Mouse (Mus musculus) CD4-positive, CD25-positive, alpha-beta regulatory T cell, adult 4 months (primary cell): ENCODE measurements around the gene Ccnl2. TPM values are rescaled to one million over a fixed set of nuclear protein-coding genes. Genes with fewer than 3 reads are reported as not detected.

Experiments
- ATAC-seq: one replicate; pipeline ENCODE4 v1.8.0; 2017
- polyA plus RNA-seq, 2 experiments: library from polyadenylated mRNA; unstranded; fragments of 100-300 nt; shearing (Covaris generic); gene quantifications; one replicate each; pipeline ENCODE4 v1.2.1; 2017

Ccnl2 gene
- polyA plus RNA-seq, 2 experiments from 2014 or later: 99.1 to 124 TPM

DNA sequence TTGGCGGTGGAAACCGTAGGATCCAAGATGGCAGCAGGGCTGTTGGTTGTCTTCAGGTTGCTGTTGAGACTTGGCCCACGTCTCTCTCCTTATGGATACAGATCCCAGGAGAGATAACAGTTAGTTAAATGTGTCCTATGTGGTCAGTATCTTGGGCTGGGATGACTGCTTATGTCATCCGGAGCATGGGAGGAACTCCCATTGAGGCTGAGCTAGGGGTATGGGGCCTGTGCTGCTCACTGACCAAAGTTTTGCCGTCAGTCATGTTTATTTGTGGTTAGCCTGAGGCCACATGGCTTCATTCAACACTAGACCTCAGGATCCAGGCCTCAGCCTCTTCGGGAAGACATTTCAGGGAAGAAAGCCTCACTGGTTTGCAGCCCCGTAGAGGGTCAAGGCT, 59.1 kb downstream of the Ccnl2 start:
- no peak for ATAC-seq

Other genes with a start within 250 kb of the Ccnl2 start
- gene Slc35e2, start 211.1 kb upstream of the Ccnl2 start, polyA plus RNA-seq: 1 to 10 TPM; 9.1 to 9.7 TPM
- 100 to 1,000 TPM; 121 to 144 TPM for gene Cdk11b, start 187.6 kb upstream of the Ccnl2 start, polyA plus RNA-seq
- gene Gm10563, start 167.1 kb upstream of the Ccnl2 start, polyA plus RNA-seq: not detected
- not detected for gene Mmp23, start 159.1 kb upstream of the Ccnl2 start, polyA plus RNA-seq
- gene Mib2, start 143.3 kb upstream of the Ccnl2 start, polyA plus RNA-seq: 1 to 10 TPM; 4.8 to 5.1 TPM
- 1 to 10 TPM in 1 of 2 experiments, under 1 TPM in 1; 0.59 to 1.4 TPM for gene Fndc10, start 118.1 kb upstream of the Ccnl2 start, polyA plus RNA-seq
- gene Ssu72, start 107.7 kb upstream of the Ccnl2 start, polyA plus RNA-seq: 100 to 1,000 TPM; 153 to 164 TPM
- gene Tmem240, start 77.7 kb upstream of the Ccnl2 start, polyA plus RNA-seq: under 1 TPM in 1 of 2 experiments, not detected in 1; 0.24 TPM
- 10 to 100 TPM; 22.9 to 32.9 TPM for gene Atad3a, start 51.4 kb upstream of the Ccnl2 start, polyA plus RNA-seq
- gene Vwa1, start 37.8 kb upstream of the Ccnl2 start, polyA plus RNA-seq: under 1 TPM in 1 of 2 experiments, not detected in 1; 0.23 TPM
- gene Tmem88b, start 26.6 kb upstream of the Ccnl2 start, polyA plus RNA-seq: not detected
- not detected for gene Ankrd65, start 22.1 kb upstream of the Ccnl2 start, polyA plus RNA-seq
- 100 to 1,000 TPM; 117 to 130 TPM for gene Mrpl20, start 9.6 kb upstream of the Ccnl2 start, polyA plus RNA-seq
- gene Aurkaip1, start 18.8 kb downstream of the Ccnl2 start, polyA plus RNA-seq: 100 to 1,000 TPM; 167 to 217 TPM
- gene Mxra8, start 27.2 kb downstream of the Ccnl2 start, polyA plus RNA-seq: 1 to 10 TPM; 2.1 to 2.3 TPM
- 1 to 10 TPM; 2.2 to 4.7 TPM for gene Dvl1, start 34.9 kb downstream of the Ccnl2 start, polyA plus RNA-seq
- gene Tas1r3, start 50.9 kb downstream of the Ccnl2 start, polyA plus RNA-seq: under 1 TPM; 0.62 to 0.66 TPM
- 10 to 100 TPM; 17.0 to 20.1 TPM for gene Cptp, start 57.0 kb downstream of the Ccnl2 start, polyA plus RNA-seq
- 100 to 1,000 TPM in 1 of 2 experiments, 10 to 100 TPM in 1; 93.4 to 109 TPM for gene Ints11, start 57.1 kb downstream of the Ccnl2 start, polyA plus RNA-seq
- gene Pusl1, start 79.3 kb downstream of the Ccnl2 start, polyA plus RNA-seq: 10 to 100 TPM; 22.1 to 27.6 TPM
- gene Acap3, start 79.3 kb downstream of the Ccnl2 start, polyA plus RNA-seq: 1 to 10 TPM; 3.2 to 4.1 TPM
- gene Ube2j2, start 131.3 kb downstream of the Ccnl2 start, polyA plus RNA-seq: 10 to 100 TPM; 21.6 to 29.7 TPM
- gene C1qtnf12, start 149.8 kb downstream of the Ccnl2 start, polyA plus RNA-seq: 1 to 10 TPM; 7.6 TPM
- gene B3galt6, start 180.2 kb downstream of the Ccnl2 start, polyA plus RNA-seq: 1 to 10 TPM in 1 of 2 experiments, under 1 TPM in 1; 0.92 to 1.3 TPM
- gene Sdf4, start 180.4 kb downstream of the Ccnl2 start, polyA plus RNA-seq: 100 to 1,000 TPM; 528 to 589 TPM
- gene Tnfrsf4, start 201.4 kb downstream of the Ccnl2 start, polyA plus RNA-seq: 1,000 to 10,000 TPM; 1,065 to 1,393 TPM
- 100 to 1,000 TPM; 745 to 823 TPM for gene Tnfrsf18, start 213.7 kb downstream of the Ccnl2 start, polyA plus RNA-seq
- gene Ttll10, start 246.9 kb downstream of the Ccnl2 start, polyA plus RNA-seq: under 1 TPM; 0.35 to 0.81 TPM